Mouse (Mus musculus) layer of hippocampus, adult 11-12 months (tissue): ENCODE measurements around the gene Ugt1a6b.
"Not testable (repeated sequence)": the region's sequence is repeated elsewhere in the genome, so short reads cannot be mapped to it uniquely, and the experiment has no call there.

Experiments used
- DNase-seq: peaks from one replicate; pipeline ENCODE4 v3.0.0; 2022; ENCODE audit warnings: low spot score

Gene Ugt1a6b

GRCm38 (mm10) chr1:88224029-88224776 is 121.2 kb downstream of the Ugt1a6b start:
- DNase-seq = no peak

- not testable (repeated sequence) for DNase-seq
These were observed 122.2 kb downstream of the Ugt1a6b start for GRCm38 (mm10) chr1:88225301-88225700.

GRCm38 (mm10) chr1:88225741-88226140 is 122.7 kb downstream of the Ugt1a6b start:
- DNase-seq = peak; percentile 2

GRCm38 (mm10) chr1:88226670-88227379 is 123.8 kb downstream of the Ugt1a6b start, which contains the start of gene Mroh2a:
TSS of gene Mroh2a (plus strand) at chr1:88226986.
- DNase-seq = peak; percentile 5

GRCm38 (mm10) chr1:88227482-88227881 is 124.4 kb downstream of the Ugt1a6b start:
- no peak for DNase-seq

GRCm38 (mm10) chr1:88228121-88228520 is 125.1 kb downstream of the Ugt1a6b start:
- DNase-seq = no peak

GRCm38 (mm10) chr1:88229566-88229965 is 126.5 kb downstream of the Ugt1a6b start:
- no peak for DNase-seq

- DNase-seq = no peak
These were observed 126.9 kb downstream of the Ugt1a6b start for GRCm38 (mm10) chr1:88229986-88230385.

GRCm38 (mm10) chr1:88230421-88230820 is 127.4 kb downstream of the Ugt1a6b start:
- DNase-seq = no peak

- DNase-seq = no peak
These were observed 128.1 kb downstream of the Ugt1a6b start for GRCm38 (mm10) chr1:88230981-88231802.

GRCm38 (mm10) chr1:88231803-88232499 is 128.9 kb downstream of the Ugt1a6b start:
- DNase-seq = no peak

GRCm38 (mm10) chr1:88232664-88233380 is 129.8 kb downstream of the Ugt1a6b start:
- no peak for DNase-seq

GRCm38 (mm10) chr1:88233421-88234247 is 130.6 kb downstream of the Ugt1a6b start:
- DNase-seq = no peak

- DNase-seq = no peak
These were observed 131.2 kb downstream of the Ugt1a6b start for GRCm38 (mm10) chr1:88234248-88234610.

GRCm38 (mm10) chr1:88234646-88235045 is 131.6 kb downstream of the Ugt1a6b start:
- no peak for DNase-seq

- no peak for DNase-seq
These were observed 132.2 kb downstream of the Ugt1a6b start for GRCm38 (mm10) chr1:88235046-88235893.

GRCm38 (mm10) chr1:88235894-88236415 is 132.9 kb downstream of the Ugt1a6b start:
- no peak for DNase-seq

- no peak for DNase-seq
These were observed 134.3 kb downstream of the Ugt1a6b start for GRCm38 (mm10) chr1:88237311-88237710.

GRCm38 (mm10) chr1:88238771-88239170 is 135.7 kb downstream of the Ugt1a6b start:
- DNase-seq = no peak
